Mouse (Mus musculus) embryo, embryonic 10.5 days (tissue): ENCODE results near the gene Nrip1.

Experiments used
- DNase-seq: peaks from one replicate; pipeline ENCODE4 v3.0.0-alpha.2; 2015; ENCODE audit warnings: low spot score

Nrip1 gene

GRCm38 (mm10) chr16:76281850-76282249 lies 91.8 kb downstream of the Nrip1 start:
- DNase-seq = no peak

- no peak for DNase-seq
Measured at GRCm38 (mm10) chr16:76280365-76280764, 93.3 kb downstream of the Nrip1 start.

- no peak for DNase-seq
Measured at GRCm38 (mm10) chr16:76276271-76276670, 97.4 kb downstream of the Nrip1 start.

GRCm38 (mm10) chr16:76275584-76275983 lies 98.0 kb downstream of the Nrip1 start:
- DNase-seq = no peak

GRCm38 (mm10) chr16:76275166-76275565 lies 98.5 kb downstream of the Nrip1 start:
- no peak for DNase-seq

- DNase-seq = no peak
Measured at GRCm38 (mm10) chr16:76266635-76267268, 106.9 kb downstream of the Nrip1 start.

GRCm38 (mm10) chr16:76265874-76266273 lies 107.8 kb downstream of the Nrip1 start:
- no peak for DNase-seq

- no peak for DNase-seq
Measured at GRCm38 (mm10) chr16:76265301-76265700, 108.3 kb downstream of the Nrip1 start.

- no peak for DNase-seq
Measured at GRCm38 (mm10) chr16:76263393-76263792, 110.2 kb downstream of the Nrip1 start.

- no peak for DNase-seq
Measured at GRCm38 (mm10) chr16:76260296-76260695, 113.3 kb downstream of the Nrip1 start.

- no peak for DNase-seq
Measured at GRCm38 (mm10) chr16:76251826-76252225, 121.8 kb downstream of the Nrip1 start.

GRCm38 (mm10) chr16:76249345-76250091 lies 124.1 kb downstream of the Nrip1 start:
- DNase-seq = no peak

- no peak for DNase-seq
Measured at GRCm38 (mm10) chr16:76242850-76243249, 130.8 kb downstream of the Nrip1 start.

- no peak for DNase-seq
Measured at GRCm38 (mm10) chr16:76241266-76241665, 132.4 kb downstream of the Nrip1 start.

- DNase-seq = no peak
Measured at GRCm38 (mm10) chr16:76239353-76239752, 134.3 kb downstream of the Nrip1 start.

- DNase-seq = no peak
Measured at GRCm38 (mm10) chr16:76238784-76239183, 134.8 kb downstream of the Nrip1 start.
